Mouse (Mus musculus) CH12.LX (cell line): ENCODE results near the gene Baiap2l2. TPM values are rescaled to one million over a fixed set of nuclear protein-coding genes. Genes with fewer than 3 reads are reported as not detected.

Experiments used
- DNase-seq: peaks from one replicate; pipeline ENCODE4 v3.0.0-alpha.2; 2013; ENCODE audit errors: extremely low read depth
- H3K27ac ChIP-seq: 2 replicates; pipeline ENCODE4 v1.5.1; 2012; ENCODE audit warnings: low read depth, mild to moderate bottlenecking, control low read depth, moderate library complexity; ENCODE audit not compliant: insufficient read depth
- H3K27me3 ChIP-seq: replicated peaks from 2 replicates; pipeline ENCODE3; 2012; ENCODE audit warnings: inconsistent platforms
- H3K36me3 ChIP-seq, 2 experiments: replicated peaks in 1 of 2; 2 replicates each; pipeline versions ENCODE3 to v1.6.1; 2012; ENCODE audit warnings: inconsistent platforms in 1 of 2, low read length in 1 of 2, mild to moderate bottlenecking in 1 of 2, mixed read lengths in 1 of 2, moderate library complexity in 1 of 2; ENCODE audit not compliant: control insufficient read depth in 1 of 2, insufficient read depth in 1 of 2
- H3K4me1 ChIP-seq, 2 experiments: 2 replicates each; pipeline ENCODE4 v1.6.1; 2012; ENCODE audit warnings: inconsistent platforms in 1 of 2, moderate library complexity in 1 of 2; ENCODE audit not compliant: insufficient read depth in 2 of 2, control insufficient read depth in 1 of 2
- H3K4me2 ChIP-seq: 2 replicates; pipeline ENCODE4 v1.6.1; 2012; ENCODE audit warnings: low read depth, mild to moderate bottlenecking, control low read depth; ENCODE audit not compliant: poor library complexity, insufficient read depth, severe bottlenecking
- H3K4me3 ChIP-seq, 3 experiments: fragments of 150-350 bp in 1 of 3; sonication (generic) in 1 of 3; replicated peaks in 1 of 3; 2 replicates each; pipeline versions ENCODE3 to v1.5.1; 2011 to 2012; ENCODE audit warnings: low read depth in 2 of 3, low read length in 2 of 3, mild to moderate bottlenecking in 2 of 3, moderate library complexity in 2 of 3, control low read depth in 1 of 3, improper control_type of control experiment in 1 of 3, inconsistent platforms in 1 of 3, mixed read lengths in 1 of 3; ENCODE audit not compliant: poor library complexity in 1 of 3
- H3K79me2 ChIP-seq: replicated peaks from 2 replicates; pipeline ENCODE4 v1.6.1; 2012; ENCODE audit warnings: mild to moderate bottlenecking, moderate library complexity; ENCODE audit not compliant: control insufficient read depth, poor library complexity, insufficient read depth, severe bottlenecking; ENCODE audit errors: extremely low read depth
- H3K9ac ChIP-seq: 2 replicates; pipeline ENCODE4 v1.6.1; 2012; ENCODE audit warnings: low read depth, mild to moderate bottlenecking, control low read depth, moderate library complexity; ENCODE audit not compliant: insufficient read depth
- H3K9me3 ChIP-seq: replicated peaks from 2 replicates; pipeline ENCODE3; 2012; ENCODE audit warnings: low read length, inconsistent platforms, mixed read lengths
- CHD2 ChIP-seq: IDR thresholded peaks from 2 replicates; pipeline ENCODE4 v1.6.1; 2011; ENCODE audit warnings: low read length, improper control_type of control experiment
- E2F4 ChIP-seq: IDR thresholded peaks from 2 replicates; pipeline ENCODE4 v1.6.1; 2011; ENCODE audit warnings: low read depth, low read length, improper control_type of control experiment; ENCODE audit not compliant: insufficient replicate concordance
- ELF1 ChIP-seq: IDR thresholded peaks from 2 replicates; pipeline ENCODE4 v1.6.1; 2014; ENCODE audit warnings: low read depth, mild to moderate bottlenecking, inconsistent platforms, low read length, improper control_type of control experiment
- ETS1 ChIP-seq: conservative IDR thresholded peaks from 2 replicates; pipeline ENCODE4 v1.6.1; 2012; ENCODE audit warnings: low read depth, mild to moderate bottlenecking, inconsistent platforms, low read length, improper control_type of control experiment, moderate library complexity
- GABPA ChIP-seq: IDR thresholded peaks from 2 replicates; pipeline ENCODE4 v1.6.1; 2012; ENCODE audit warnings: low read depth, low read length, improper control_type of control experiment, inconsistent platforms; ENCODE audit not compliant: insufficient replicate concordance
- HCFC1 ChIP-seq: IDR thresholded peaks from 2 replicates; pipeline ENCODE4 v1.6.1; 2012; ENCODE audit warnings: low read depth, mild to moderate bottlenecking, inconsistent platforms, low read length, improper control_type of control experiment
- IRF4 ChIP-seq: IDR thresholded peaks from 2 replicates; pipeline ENCODE4 v1.6.1; 2014; ENCODE audit warnings: low read depth, mild to moderate bottlenecking, inconsistent platforms, low read length, improper control_type of control experiment
- JUN ChIP-seq: IDR thresholded peaks from 2 replicates; pipeline ENCODE4 v1.6.1; 2011; ENCODE audit warnings: low read depth, mild to moderate bottlenecking, low read length, improper control_type of control experiment, moderate library complexity; ENCODE audit not compliant: insufficient read depth
- JUND ChIP-seq: conservative IDR thresholded peaks from 2 replicates; pipeline ENCODE4 v1.6.1; 2011; ENCODE audit warnings: low read depth, low read length, improper control_type of control experiment
- KAT2A ChIP-seq: IDR thresholded peaks from 2 replicates; pipeline ENCODE4 v1.6.1; 2012; ENCODE audit warnings: low read length, improper control_type of control experiment, inconsistent platforms; ENCODE audit not compliant: insufficient replicate concordance
- MAFK ChIP-seq: IDR thresholded peaks from 2 replicates; pipeline ENCODE4 v1.6.1; 2011; ENCODE audit warnings: low read length, improper control_type of control experiment; ENCODE audit not compliant: insufficient replicate concordance
- MAX ChIP-seq: IDR thresholded peaks from 2 replicates; pipeline ENCODE4 v1.6.1; 2011; ENCODE audit warnings: low read length, improper control_type of control experiment
- MAZ ChIP-seq: IDR thresholded peaks from 2 replicates; pipeline ENCODE4 v1.6.1; 2012; ENCODE audit warnings: low read depth, mild to moderate bottlenecking, inconsistent platforms, low read length, improper control_type of control experiment, moderate library complexity
- NELFE ChIP-seq: IDR thresholded peaks from 2 replicates; pipeline ENCODE4 v1.6.1; 2011; ENCODE audit warnings: low read depth, low read length, improper control_type of control experiment
- NRF1 ChIP-seq: IDR thresholded peaks from 2 replicates; pipeline ENCODE4 v1.6.1; 2014; ENCODE audit warnings: low read depth, mild to moderate bottlenecking, inconsistent platforms, low read length, improper control_type of control experiment, moderate library complexity
- POLR2A ChIP-seq: IDR thresholded peaks from 2 replicates; pipeline ENCODE4 v1.6.1; 2011; ENCODE audit warnings: low read depth, mild to moderate bottlenecking, improper control_type of control experiment, low read length
- POLR2AphosphoS2 ChIP-seq: IDR thresholded peaks from 2 replicates; pipeline ENCODE4 v1.6.1; 2011; ENCODE audit warnings: low read depth, low read length, improper control_type of control experiment
- RAD21 ChIP-seq: IDR thresholded peaks from 2 replicates; pipeline ENCODE4 v1.6.1; 2011; ENCODE audit warnings: low read depth, mild to moderate bottlenecking, low read length, improper control_type of control experiment, moderate library complexity
- RCOR1 ChIP-seq: conservative IDR thresholded peaks from 2 replicates; pipeline ENCODE4 v1.6.1; 2012; ENCODE audit warnings: low read depth, mild to moderate bottlenecking, inconsistent platforms, low read length, improper control_type of control experiment
- SMC3 ChIP-seq: IDR thresholded peaks from 2 replicates; pipeline ENCODE4 v1.6.1; 2011; ENCODE audit warnings: low read depth, low read length, improper control_type of control experiment
- TBP ChIP-seq: conservative IDR thresholded peaks from 2 replicates; pipeline ENCODE4 v1.6.1; 2011; ENCODE audit warnings: low read depth, low read length, improper control_type of control experiment
- UBTF ChIP-seq: IDR thresholded peaks from 2 replicates; pipeline ENCODE4 v1.6.1; 2012; ENCODE audit warnings: low read depth, mild to moderate bottlenecking, inconsistent platforms, low read length, improper control_type of control experiment, moderate library complexity
- USF1 ChIP-seq: IDR thresholded peaks from 2 replicates; pipeline ENCODE4 v1.6.1; 2014; ENCODE audit warnings: low read depth, mild to moderate bottlenecking, inconsistent platforms, low read length, improper control_type of control experiment
- ZC3H11A ChIP-seq: IDR thresholded peaks from 2 replicates; pipeline ENCODE4 v1.6.1; 2012; ENCODE audit warnings: low read depth, mild to moderate bottlenecking, inconsistent platforms, low read length, improper control_type of control experiment
- ZKSCAN1 ChIP-seq: IDR thresholded peaks from 2 replicates; pipeline ENCODE4 v1.6.1; 2012; ENCODE audit warnings: low read depth, inconsistent platforms, low read length, improper control_type of control experiment, borderline replicate concordance
- ZMIZ1 ChIP-seq: IDR thresholded peaks from 2 replicates; pipeline ENCODE4 v1.6.1; 2012; ENCODE audit warnings: low read depth, mild to moderate bottlenecking, inconsistent platforms, low read length, improper control_type of control experiment
- ZNF384 ChIP-seq: IDR thresholded peaks from 2 replicates; pipeline ENCODE4 v1.6.1; 2012; ENCODE audit warnings: low read depth, low read length, improper control_type of control experiment, inconsistent platforms
- dilution Hi-C: fragments of 300-500 bp; cut with MboI; formaldehyde crosslinking; loops from 2 replicates; pipeline ENCODE4 v1.14.3; 2020; ENCODE audit warnings: low sequenced_read_pairs; ENCODE audit not compliant: extremely low pct_unique_long_range_greater_than_20kb, extremely low pct_ligation_motif_present
- in situ Hi-C: fragments of 300-500 bp; cut with MboI; formaldehyde crosslinking; loops from 3 replicates; pipeline ENCODE4 v1.14.3; 2019; ENCODE audit warnings: low sequenced_read_pairs, low pct_ligation_motif_present, low pct_unique_long_range_greater_than_20kb, mixed read lengths
- polyA plus RNA-seq: library from polyadenylated mRNA; unstranded; fragments of >175 nt; gene quantifications from 2 replicates; pipeline ENCODE4 v1.2.1, GENCODE M21; 2012; ENCODE audit warnings: low read depth; ENCODE audit not compliant: insufficient read length
- total RNA-seq, 2 experiments: library from RNA; depleted of rRNA; stranded (reverse); fragments of 300-350 nt in 1 of 2; fragments of >200 nt in 1 of 2; gene quantifications; 2 replicates each; pipeline ENCODE4 v1.2.3; 2012 to 2014

The Baiap2l2 gene
- total and polyA plus RNA-seq, 3 experiments, result 0.84 to 1.5 TPM; not detected in 1

GRCm38 (mm10) chr15:79265384-79265783 lies 20.0 kb downstream of the Baiap2l2 start:
- H3K79me2 ChIP-seq, result no peaks in the 10 kb centered on the region
- no peaks in the 10 kb centered on the region for H3K36me3 ChIP-seq
- H3K9me3 ChIP-seq, result peaks cover 19% of the 10 kb centered on the region
- TF ChIP-seq UBTF (no peak), GABPA (no peak), POLR2AphosphoS2 (no peak), ZNF384 (no peak), IRF4 (no peak), KAT2A (no peak), ETS1 (no peak), SMC3 (no peak), NRF1 (no peak), NELFE (no peak), CHD2 (no peak), JUN (no peak), ELF1 (no peak), USF1 (no peak), RCOR1 (no peak)
- no peak for DNase-seq
- H3K4me2 ChIP-seq, result no peak overlapping the region
- H3K27ac ChIP-seq, result no peak overlapping the region
- in situ Hi-C loops (no loop called here), dilution Hi-C loops (no loop called here)
- peaks cover 10 to 14% of the 10 kb centered on the region in 2 experiments for H3K4me1 ChIP-seq
- H3K4me3 ChIP-seq, result no peak overlapping the region
- H3K9ac ChIP-seq, result no peak overlapping the region
- H3K27me3 ChIP-seq, result peaks cover 5% of the 10 kb centered on the region

DNA sequence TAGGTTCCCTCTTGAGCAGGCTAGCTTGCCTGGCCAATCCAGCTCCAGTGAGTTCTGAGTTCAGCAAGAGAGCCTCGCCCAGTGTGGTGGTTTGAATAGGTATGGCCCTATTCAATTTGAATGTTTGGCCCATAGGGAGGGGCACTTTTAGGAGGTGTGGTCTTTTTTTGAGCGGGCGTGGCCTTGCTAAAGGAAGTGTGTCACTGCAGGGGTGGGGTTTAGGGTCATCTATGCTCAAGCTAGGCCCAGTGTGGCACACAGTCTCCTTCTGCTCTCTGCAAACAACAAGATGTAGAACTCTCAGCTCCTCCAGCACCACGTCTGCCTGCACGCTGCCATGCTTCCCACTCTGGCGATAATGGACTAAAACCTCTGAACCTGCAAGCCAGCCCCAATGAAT lies 21.6 kb downstream of the Baiap2l2 start:
- dilution Hi-C loops, result no loop called here
- H3K79me2 ChIP-seq, result no peaks in the 10 kb centered on the region
- peaks cover 19% of the 10 kb centered on the region for H3K9me3 ChIP-seq
- H3K27me3 ChIP-seq, result peaks cover 6% of the 10 kb centered on the region
- in situ Hi-C loops, result no loop called here
- no peaks in the 10 kb centered on the region for H3K36me3 ChIP-seq
- H3K4me1 ChIP-seq, result peaks cover 10 to 15% of the 10 kb centered on the region in 2 experiments
- H3K9ac ChIP-seq, result no peak overlapping the region
- no peak overlapping the region for H3K4me2 ChIP-seq
- TF ChIP-seq E2F4 (no peak), TBP (no peak), NELFE (no peak), MAX (no peak), RAD21 (no peak), IRF4 (no peak), HCFC1 (no peak), JUND (no peak), GABPA (no peak), MAZ (no peak), ZC3H11A (no peak), POLR2A (no peak), MAFK (no peak), ZMIZ1 (no peak), ZKSCAN1 (no peak)
- no peak overlapping the region for H3K4me3 ChIP-seq
- no peak for DNase-seq
- no peak overlapping the region for H3K27ac ChIP-seq
